Mouse (Mus musculus) midbrain, embryonic 12.5 days (tissue): ENCODE measurements at regions not wholly inside any gene's neighbourhood (a gene's known extent, or its start where the extent isn't known, plus 50 kb on each side); places are given as distances from the start of the nearest gene placed in this dataset.

Experiments used
- ATAC-seq: fragments of 200-750 bp; cut with Nextera tagmentation; 2 replicates; pipeline ENCODE4 v1.8.0; 2017; ENCODE audit warnings: low read depth, moderate TSS enrichment, moderate library complexity; ENCODE audit not compliant: low FRiP score
- H3K27ac ChIP-seq: fragments of 300-500 bp; sonication (generic); replicated peaks from 2 replicates; pipeline ENCODE4 v1.5.1; 2016; ENCODE audit warnings: mild to moderate bottlenecking
- H3K27me3 ChIP-seq: fragments of 300-500 bp; sonication (generic); 2 replicates; pipeline ENCODE4 v1.6.1; 2016; ENCODE audit warnings: mild to moderate bottlenecking
- H3K36me3 ChIP-seq: fragments of 300-500 bp; sonication (generic); 2 replicates; pipeline ENCODE4 v1.6.1; 2016
- H3K4me1 ChIP-seq: fragments of 300-500 bp; sonication (generic); 2 replicates; pipeline ENCODE4 v1.6.1; 2016
- H3K4me2 ChIP-seq: fragments of 300-500 bp; sonication (generic); replicated peaks from 2 replicates; pipeline ENCODE4 v1.6.1; 2016; ENCODE audit warnings: mild to moderate bottlenecking, moderate library complexity
- H3K4me3 ChIP-seq: fragments of 300-500 bp; sonication (generic); 2 replicates; pipeline ENCODE4 v1.5.1; 2016; ENCODE audit warnings: mild to moderate bottlenecking
- H3K9ac ChIP-seq: fragments of 300-500 bp; sonication (generic); replicated peaks from 2 replicates; pipeline ENCODE4 v1.6.1; 2016; ENCODE audit warnings: mild to moderate bottlenecking, moderate library complexity
- H3K9me3 ChIP-seq: fragments of 300-500 bp; sonication (generic); 2 replicates; pipeline ENCODE4 v1.6.1; 2016; ENCODE audit warnings: mild to moderate bottlenecking
- WGBS: fragments of 180-500 bp; shearing (Covaris S2); methylation state at CpG from one replicate; pipeline ENCODE4 v1.1.7; 2016; 5-methylcytosine and 5-hydroxymethylcytosine counted together

DNA sequence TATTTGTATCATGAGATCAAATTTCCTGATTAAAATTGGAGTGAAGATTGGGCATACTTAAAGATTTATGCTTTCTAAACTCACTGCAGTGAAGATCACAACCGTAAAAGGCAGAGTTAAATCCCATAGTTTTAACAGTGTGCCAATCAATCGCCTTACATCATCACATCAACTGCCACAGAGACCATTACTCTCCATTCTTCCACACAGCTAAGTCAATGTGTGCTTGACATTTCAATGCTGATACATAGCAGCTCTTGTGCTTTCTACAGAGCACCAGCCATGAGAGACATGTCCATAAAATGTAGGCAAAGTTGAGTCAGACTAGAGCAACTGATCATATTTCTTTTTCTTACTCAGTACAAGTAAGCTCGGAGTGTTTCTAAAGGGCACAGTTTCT is 530.9 kb upstream of the Gje1 start:
- Histone ChIP-seq H3K4me1 (no peaks in the 10 kb centered on the region), H3K4me2 (no peak overlapping the region), H3K36me3 (no peaks in the 10 kb centered on the region), H3K9me3 (no peaks in the 10 kb centered on the region), H3K9ac (no peak overlapping the region), H3K4me3 (no peak overlapping the region), H3K27me3 (no peaks in the 10 kb centered on the region), H3K27ac (no peak overlapping the region)
- WGBS: 92% methylated on average over 3 of the region's 3 CpGs
- no peak for ATAC-seq

DNA sequence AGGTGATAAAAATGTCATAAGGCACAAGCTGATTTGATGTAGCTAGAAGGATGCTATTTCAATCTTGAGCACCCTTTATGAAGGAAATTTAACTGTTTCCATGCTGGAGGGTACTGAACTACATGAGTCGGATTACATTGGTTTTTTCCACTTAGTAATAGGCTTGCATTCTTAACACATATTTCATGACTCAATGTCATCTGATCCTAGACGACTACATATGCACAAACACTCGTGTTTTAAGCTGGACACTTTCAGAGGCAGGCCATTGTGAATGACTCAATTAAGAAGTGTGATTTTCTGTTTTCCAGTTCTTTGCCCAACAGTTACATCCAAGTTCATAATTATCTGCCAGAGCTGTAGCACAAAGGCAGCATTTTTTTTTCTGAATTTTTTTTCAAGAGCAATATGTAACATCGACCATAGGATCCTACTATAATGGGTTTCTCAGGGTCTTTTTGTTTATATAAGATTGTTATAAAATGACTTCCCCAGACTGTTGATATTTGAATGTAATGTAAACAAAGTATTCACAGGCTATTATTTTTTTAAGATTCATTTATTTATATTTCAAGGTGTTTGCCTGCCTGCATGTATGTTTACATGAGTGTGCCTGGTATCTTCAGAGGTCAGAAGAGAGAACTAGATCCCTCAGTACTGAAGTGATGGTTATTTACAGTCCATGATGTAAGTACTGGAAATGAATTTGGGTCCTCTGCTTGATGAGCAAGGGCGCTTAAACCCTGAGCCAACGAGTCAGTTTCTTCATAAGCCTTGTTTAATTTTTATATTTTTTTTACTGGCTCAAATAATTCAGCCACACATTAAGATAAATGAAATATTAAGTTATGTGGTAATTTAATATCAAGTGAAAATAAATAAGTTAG is 526.6 kb upstream of the Gje1 start:
- ATAC-seq: no peak
- Histone ChIP-seq H3K4me2 (no peak overlapping the region), H3K36me3 (no peaks in the 10 kb centered on the region), H3K9ac (no peak overlapping the region), H3K9me3 (no peaks in the 10 kb centered on the region), H3K27me3 (no peaks in the 10 kb centered on the region), H3K4me3 (no peak overlapping the region), H3K4me1 (no peaks in the 10 kb centered on the region), H3K27ac (no peak overlapping the region)
- 80% methylated on average over 6 of the region's 6 CpGs for WGBS

DNA sequence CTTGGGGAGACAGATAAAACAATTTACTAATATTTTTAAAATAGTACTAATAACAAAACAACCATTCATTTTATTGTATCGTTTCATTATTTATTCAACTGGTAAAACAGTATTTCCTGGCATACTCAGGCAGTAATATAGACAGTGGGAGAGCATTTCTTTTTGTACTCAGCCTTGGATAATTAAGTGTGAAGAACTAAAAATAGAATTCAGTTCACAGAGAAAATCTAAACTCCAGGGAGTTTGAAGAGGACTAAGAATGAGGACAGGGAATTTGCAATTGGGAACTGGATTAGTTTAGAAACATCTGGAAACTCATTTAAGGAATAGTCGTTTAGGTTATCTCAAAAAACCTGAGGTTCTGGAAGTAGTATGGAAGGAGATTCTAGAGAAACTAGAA is 525.4 kb upstream of the Gje1 start:
- no peaks in the 10 kb centered on the region for H3K9me3 ChIP-seq
- 76% methylated on average over 2 of the region's 2 CpGs for WGBS
- no peak overlapping the region for H3K9ac ChIP-seq
- ATAC-seq: no peak
- no peak overlapping the region for H3K4me2 ChIP-seq
- no peaks in the 10 kb centered on the region for H3K4me1 ChIP-seq
- H3K27ac ChIP-seq: no peak overlapping the region
- H3K4me3 ChIP-seq: no peak overlapping the region
- H3K27me3 ChIP-seq: no peaks in the 10 kb centered on the region
- no peaks in the 10 kb centered on the region for H3K36me3 ChIP-seq

DNA sequence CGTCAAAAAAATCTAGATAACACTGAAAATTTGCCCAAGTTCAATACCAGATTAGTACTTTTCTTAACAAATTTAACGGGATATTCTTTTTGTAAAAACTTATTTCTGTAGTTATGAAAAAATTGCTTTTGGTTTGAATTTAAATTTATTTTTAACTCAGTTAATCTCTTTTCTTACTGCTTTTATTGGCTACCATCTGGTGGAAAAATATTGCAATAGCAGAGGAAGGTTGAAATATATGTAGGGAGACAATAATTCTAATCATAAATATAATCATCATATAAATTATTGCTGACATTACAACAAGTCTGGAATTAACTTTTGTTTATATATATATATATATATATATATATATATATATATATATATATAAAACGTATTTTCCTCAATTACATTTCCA is 500.9 kb upstream of the Gje1 start:
- Histone ChIP-seq H3K4me1 (no peaks in the 10 kb centered on the region), H3K9me3 (no peaks in the 10 kb centered on the region), H3K27ac (no peak overlapping the region), H3K36me3 (no peaks in the 10 kb centered on the region), H3K27me3 (no peaks in the 10 kb centered on the region), H3K9ac (no peak overlapping the region), H3K4me2 (no peak overlapping the region), H3K4me3 (no peak overlapping the region)
- WGBS: 96% methylated on average over 3 of the region's 3 CpGs
- ATAC-seq: no peak

DNA sequence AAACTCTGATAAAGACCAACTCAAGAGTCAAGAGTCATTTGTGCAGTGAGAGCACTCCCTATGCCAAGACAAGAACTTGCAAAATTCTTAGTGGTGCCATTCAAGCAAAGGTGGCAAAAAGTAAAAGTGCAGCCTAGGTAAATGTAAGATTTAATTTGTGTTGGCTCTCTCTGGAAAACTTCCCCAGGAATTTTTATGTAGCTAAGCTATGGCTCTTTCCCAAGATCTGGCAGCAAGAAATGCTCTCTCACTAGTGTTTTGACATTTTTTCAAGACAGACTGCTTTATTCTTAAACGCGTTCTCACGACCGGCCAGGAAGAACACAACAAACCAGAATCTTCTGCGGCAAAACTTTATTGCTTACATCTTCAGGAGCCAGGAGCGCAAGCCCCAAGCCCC is 461.6 kb upstream of the Gje1 start:
- no peak for ATAC-seq
- no peaks in the 10 kb centered on the region for H3K9me3 ChIP-seq
- WGBS: 96% methylated on average over 6 of the region's 6 CpGs

DNA sequence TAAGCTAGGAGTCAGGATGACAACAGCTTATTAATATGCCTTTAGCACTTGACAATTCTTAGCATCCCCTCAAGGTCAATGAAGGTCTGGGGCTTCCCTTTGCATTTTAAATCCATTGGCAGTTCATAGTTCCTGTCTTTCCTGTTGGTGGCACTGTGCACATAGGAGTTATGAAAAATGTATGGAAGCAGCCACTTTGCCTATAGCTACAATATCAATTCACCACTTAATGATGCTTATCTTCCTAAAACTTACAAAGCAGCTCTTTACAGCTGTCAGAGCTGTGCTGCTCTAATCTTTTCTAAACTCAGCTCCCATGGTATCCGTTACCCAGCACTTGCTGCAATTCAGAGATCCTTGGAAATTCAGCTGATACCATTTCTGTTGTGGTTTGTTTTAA is 456.4 kb upstream of the Gje1 start:
- Histone ChIP-seq H3K27me3 (no peaks in the 10 kb centered on the region), H3K9ac (no peak overlapping the region), H3K27ac (no peak overlapping the region), H3K9me3 (no peaks in the 10 kb centered on the region), H3K4me2 (no peak overlapping the region), H3K36me3 (no peaks in the 10 kb centered on the region), H3K4me3 (no peak overlapping the region), H3K4me1 (no peaks in the 10 kb centered on the region)
- WGBS: 70% methylated on average over 1 of the region's 1 CpGs
- ATAC-seq: no peak

More for the DNA sequence above, 461.6 kb upstream of the Gje1 start:
- Histone ChIP-seq H3K4me3 (no peak overlapping the region), H3K4me2 (no peak overlapping the region), H3K27ac (no peak overlapping the region), H3K9ac (no peak overlapping the region), H3K36me3 (no peaks in the 10 kb centered on the region), H3K4me1 (no peaks in the 10 kb centered on the region), H3K27me3 (no peaks in the 10 kb centered on the region)

DNA sequence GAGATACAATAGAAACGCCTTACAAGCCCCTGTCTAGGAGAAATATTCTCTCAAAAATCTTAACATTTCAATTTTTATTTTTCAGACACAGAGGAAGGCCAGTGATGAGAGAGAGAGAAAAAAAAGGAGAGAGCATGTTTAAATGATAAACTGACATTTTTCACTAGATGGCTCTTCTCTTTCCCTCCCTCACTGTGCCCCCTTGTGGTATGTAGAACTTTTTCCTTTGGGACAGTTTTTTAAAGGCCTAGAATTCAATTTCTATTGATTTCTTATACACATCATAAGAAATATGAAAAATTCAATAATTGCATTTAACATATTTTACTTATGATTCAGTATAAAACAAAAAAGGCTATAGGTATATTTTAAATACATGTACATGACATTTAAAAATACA is 454.5 kb upstream of the Gje1 start:
- WGBS: 70% methylated on average over 1 of the region's 1 CpGs
- no peak overlapping the region for H3K4me3 ChIP-seq

DNA sequence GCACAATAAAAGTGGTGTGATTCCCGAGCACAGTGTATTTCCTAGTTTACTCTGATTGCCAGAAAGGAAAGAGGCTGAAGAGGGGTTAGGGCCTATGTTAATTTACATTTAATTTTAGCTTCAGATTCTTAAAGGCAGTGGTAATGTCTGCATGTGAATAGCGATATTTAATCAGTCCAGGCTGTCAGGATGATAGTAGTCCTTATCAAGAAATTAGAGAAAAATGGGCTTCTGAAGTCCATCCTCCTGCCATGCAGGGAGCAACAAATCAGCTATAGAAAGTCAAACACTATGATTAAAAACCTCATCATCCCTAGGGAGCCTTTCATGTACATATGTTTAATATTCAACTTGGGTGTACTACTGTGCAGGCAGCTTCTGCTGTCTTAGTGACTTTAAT is 422.7 kb upstream of the Gje1 start:
- no peaks in the 10 kb centered on the region for H3K36me3 ChIP-seq

More for the DNA sequence above, 454.5 kb upstream of the Gje1 start:
- Histone ChIP-seq H3K36me3 (no peaks in the 10 kb centered on the region), H3K27ac (no peak overlapping the region), H3K4me1 (no peaks in the 10 kb centered on the region), H3K4me2 (no peak overlapping the region), H3K9ac (no peak overlapping the region), H3K9me3 (no peaks in the 10 kb centered on the region), H3K27me3 (no peaks in the 10 kb centered on the region)
- ATAC-seq: no peak

More for the DNA sequence above, 422.7 kb upstream of the Gje1 start:
- Histone ChIP-seq H3K4me3 (no peak overlapping the region), H3K9ac (no peak overlapping the region), H3K4me1 (no peaks in the 10 kb centered on the region), H3K27ac (no peak overlapping the region), H3K27me3 (no peaks in the 10 kb centered on the region), H3K4me2 (no peak overlapping the region), H3K9me3 (no peaks in the 10 kb centered on the region)
- no peak for ATAC-seq
- WGBS: 78% methylated on average over 2 of the region's 2 CpGs
